Mouse (Mus musculus) cortical plate, adult 2 months (tissue): ENCODE measurements around the gene Ftsj3.

Experiments
- CTCF ChIP-seq: fragments of 200-500 bp; IDR thresholded peaks from 2 replicates; pipeline ENCODE4 v1.5.1; 2011; ENCODE audit warnings: mild to moderate bottlenecking, control low read depth, low read length; ENCODE audit not compliant: insufficient read depth; ENCODE audit errors: extremely low read depth
- POLR2A ChIP-seq: fragments of 200-500 bp; IDR thresholded peaks from 2 replicates; pipeline ENCODE4 v1.6.1; 2011; ENCODE audit warnings: mild to moderate bottlenecking, low read length, control low read depth; ENCODE audit not compliant: insufficient read depth; ENCODE audit errors: extremely low read depth

- TF ChIP-seq CTCF (no peak), POLR2A (no peak)
Measured at GRCm38 (mm10) chr11:106214856-106215255, 41.0 kb downstream of the Ftsj3 start.
